Mouse (Mus musculus) lung, postnatal 0 days (tissue): ENCODE results near the gene Ntf5.

Experiments
- CTCF ChIP-seq: IDR thresholded peaks from 2 replicates; pipeline ENCODE4 v1.5.1; 2016; ENCODE audit warnings: antibody characterized with exemption, mild to moderate bottlenecking
- EP300 ChIP-seq: IDR thresholded peaks from 2 replicates; pipeline ENCODE4 v1.6.1; 2016; ENCODE audit warnings: antibody characterized with exemption, mild to moderate bottlenecking, control low read depth

GRCm38 (mm10) chr7:45437046-45437445 lies 23.6 kb downstream of the Ntf5 start:
- TF ChIP-seq CTCF (no peak), EP300 (no peak)
